Mouse (Mus musculus) cerebellum, postnatal 14 days (tissue): ENCODE results near the gene Khdc4.

Source experiments
- DNase-seq, 2 experiments: peaks; one replicate each; pipeline ENCODE4 v3.0.0; 2021; ENCODE audit warnings: mixed read lengths in 2 of 2

Khdc4 gene

GRCm38 (mm10) chr3:88684980-88685941 lies at the start of gene Khdc4:
Gene Khdc4, plus strand, starts transcription at chr3:88685803.
- peak; percentile 96 for DNase-seq

DNA sequence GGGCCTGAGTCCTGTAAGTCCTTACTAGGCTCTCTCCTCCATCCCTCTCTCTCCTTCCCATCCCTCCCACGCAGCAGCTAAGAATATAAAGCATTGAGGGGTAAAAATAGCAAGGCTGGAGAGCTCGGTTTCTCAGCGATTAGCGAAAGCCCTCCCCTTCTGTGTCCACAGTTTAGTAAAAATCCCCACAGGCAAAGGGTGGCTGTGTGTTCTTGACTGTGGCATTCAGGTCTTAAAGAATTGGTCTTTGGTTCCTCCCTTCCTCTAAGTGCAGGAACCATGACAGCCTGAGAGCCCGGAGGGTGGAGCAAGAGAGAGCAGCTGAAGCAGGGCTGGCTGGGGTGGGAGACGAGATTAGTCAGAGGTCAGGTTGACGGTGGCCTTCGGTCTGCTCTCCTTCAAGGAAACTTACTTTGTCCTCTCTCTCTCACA lies 49.0 kb upstream of the Khdc4 start:
- DNase-seq = no peak

DNA sequence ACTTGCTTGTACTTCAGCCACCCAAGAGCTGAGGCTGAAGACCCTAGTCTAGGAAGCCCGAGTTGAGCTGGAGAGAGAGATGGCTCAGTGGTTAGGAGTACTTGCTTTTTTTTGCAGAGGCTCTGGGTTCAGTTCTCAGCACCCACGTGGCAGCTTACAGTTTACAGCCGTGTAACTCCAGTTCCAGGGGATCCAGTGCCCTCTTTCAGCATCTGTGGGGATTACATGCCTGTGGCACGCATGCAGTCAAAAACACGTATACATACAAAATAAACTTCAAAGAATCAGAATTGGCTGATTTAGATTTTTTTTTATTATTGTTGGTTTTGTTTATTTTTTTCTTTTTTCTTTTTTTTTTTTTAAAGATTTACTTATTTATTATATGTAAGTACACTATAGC lies 48.5 kb upstream of the Khdc4 start:
- no peak for DNase-seq

- no peak for DNase-seq
Observed at GRCm38 (mm10) chr3:88639239-88639638, 46.4 kb upstream of the Khdc4 start.

DNA sequence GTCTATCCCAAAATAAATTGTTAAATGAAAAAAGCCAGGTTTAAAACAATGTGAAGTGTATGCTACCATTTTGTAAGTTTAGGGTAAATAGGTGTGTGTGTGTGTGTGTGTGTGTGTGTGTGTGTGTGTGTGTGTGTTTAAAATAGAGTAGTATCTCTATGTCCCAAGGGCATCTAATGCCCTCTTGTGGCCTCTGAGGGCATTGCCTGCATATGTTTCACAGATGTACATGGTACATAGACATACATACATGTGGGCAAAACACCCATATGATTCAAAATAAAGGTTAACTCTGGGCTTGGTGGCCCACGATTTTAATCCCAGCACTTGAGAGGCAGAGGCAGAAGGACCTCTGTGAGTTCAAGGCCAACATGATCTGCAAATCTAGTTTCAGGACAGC lies 44.9 kb upstream of the Khdc4 start:
- peak; percentile 78 to 87 for DNase-seq

- DNase-seq = no peak
Observed at GRCm38 (mm10) chr3:88643078-88643477, 42.5 kb upstream of the Khdc4 start.

- DNase-seq = no peak
Observed at GRCm38 (mm10) chr3:88645937-88646336, 39.7 kb upstream of the Khdc4 start.

- no peak for DNase-seq
Observed at GRCm38 (mm10) chr3:88646426-88646995, 39.1 kb upstream of the Khdc4 start.

- no peak for DNase-seq
Observed at GRCm38 (mm10) chr3:88647076-88647475, 38.5 kb upstream of the Khdc4 start.

- no peak for DNase-seq
Observed at GRCm38 (mm10) chr3:88647779-88648413, 37.7 kb upstream of the Khdc4 start.

DNA sequence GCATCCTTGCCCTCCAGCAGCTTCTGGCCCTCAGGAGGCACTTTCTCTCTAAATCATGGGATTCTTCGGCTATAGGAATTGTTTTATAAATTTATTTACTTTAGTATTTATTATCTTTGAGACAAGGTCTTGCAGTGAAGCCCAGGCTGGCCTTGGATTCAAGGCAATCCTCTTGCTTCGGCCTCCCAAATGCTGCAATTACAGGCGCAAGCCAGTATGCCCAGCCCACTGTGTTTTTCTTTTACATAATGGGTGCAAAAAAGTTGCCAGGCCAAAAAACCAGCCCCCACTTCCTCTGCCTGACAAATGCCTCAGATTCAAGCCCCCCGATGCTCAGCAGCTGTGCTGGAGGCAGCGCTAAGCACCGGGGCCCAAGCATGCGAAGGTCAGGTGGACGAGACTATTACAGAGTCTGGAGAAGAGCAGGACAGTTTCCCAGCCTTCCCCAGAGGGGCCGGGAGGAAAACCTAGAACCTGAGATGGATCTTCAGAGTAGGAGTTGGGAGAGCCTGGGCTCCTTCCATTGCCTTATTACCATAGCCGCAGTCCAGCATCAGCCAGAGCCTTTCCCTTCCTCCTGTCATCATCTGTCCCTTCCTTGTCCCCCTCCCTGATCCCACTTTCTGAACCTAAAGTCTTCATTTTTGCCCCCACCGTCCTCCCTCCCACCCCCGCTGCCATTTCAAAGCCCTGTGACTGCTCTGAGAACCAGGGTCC lies 37.0 kb upstream of the Khdc4 start:
- DNase-seq = no peak

DNA sequence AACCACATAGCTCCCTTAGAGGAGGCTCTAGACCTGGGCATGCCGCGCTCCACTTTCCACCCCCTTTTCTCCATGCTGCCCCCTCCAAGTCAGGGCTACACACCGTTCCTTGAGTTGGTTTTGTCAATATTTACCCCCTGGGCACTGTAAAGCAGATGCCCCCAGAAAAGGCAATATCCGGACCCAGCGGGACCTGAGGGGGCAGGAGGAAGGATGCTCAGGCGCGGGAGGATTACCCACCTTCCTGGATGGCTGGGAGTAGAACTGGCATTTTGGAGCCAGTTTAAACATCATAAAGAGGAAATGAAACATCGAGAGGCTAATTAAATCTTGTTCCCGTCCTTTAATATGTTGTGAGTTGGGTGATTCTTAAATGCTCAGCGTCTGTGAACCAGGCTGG lies 36.4 kb upstream of the Khdc4 start:
- DNase-seq = no peak

DNA sequence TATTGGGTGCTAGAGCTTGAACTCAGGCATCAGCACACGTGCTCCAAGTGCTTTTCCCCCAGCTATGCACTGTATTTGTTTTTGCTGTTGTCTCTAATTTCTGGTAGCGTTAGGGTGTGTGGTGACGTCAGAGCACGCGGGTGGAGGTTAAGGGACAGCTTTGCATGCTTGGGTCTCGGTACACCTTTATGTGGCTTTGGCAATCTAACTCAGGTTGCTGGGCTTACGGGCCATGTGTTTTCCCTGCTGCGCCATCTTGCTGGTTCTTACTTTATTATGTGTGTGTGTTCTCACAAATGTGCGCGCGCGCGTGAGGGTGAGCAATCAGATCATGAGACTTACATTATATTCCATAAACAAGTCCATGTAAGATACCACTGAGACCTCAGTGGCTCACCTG lies 35.6 kb upstream of the Khdc4 start:
- DNase-seq = no peak

DNA sequence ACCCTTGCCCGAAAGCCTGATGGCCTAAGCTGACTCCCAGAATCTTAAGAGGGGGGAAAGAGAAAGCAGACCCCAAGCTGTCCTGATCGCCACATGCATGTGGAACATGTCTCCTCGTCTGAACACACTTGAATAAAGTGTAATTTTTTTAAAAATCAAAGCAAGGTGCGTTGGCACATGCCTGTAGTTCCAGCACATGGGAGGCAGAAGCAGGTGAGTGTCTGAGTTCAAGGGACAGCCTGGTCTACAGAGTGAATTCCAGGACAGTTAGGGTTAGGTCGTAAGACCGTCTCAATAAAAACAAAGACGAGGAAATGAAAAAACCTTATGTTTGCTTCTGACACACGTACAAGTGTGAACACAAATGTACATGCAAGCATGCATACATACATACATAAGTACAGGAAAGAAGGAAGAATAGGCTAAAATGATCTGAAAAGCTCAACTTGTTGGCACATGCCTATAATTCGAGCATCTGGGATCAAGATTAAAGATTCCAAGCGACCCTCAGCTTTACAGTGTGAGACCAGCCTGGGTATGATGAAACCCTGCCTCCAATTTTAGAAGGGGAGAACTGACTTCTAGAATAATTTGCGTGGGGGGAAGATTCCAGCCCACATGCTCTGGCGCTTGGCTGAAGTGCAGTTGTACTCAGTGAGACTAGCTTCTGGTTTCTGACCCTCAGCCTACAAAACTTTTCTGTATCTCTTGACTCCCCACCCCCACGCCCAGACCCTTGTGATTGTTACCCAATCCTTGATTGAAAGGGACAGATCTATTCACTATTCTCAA lies 34.7 kb upstream of the Khdc4 start:
- DNase-seq = no peak

- DNase-seq = no peak
Observed at GRCm38 (mm10) chr3:88651669-88652618, 33.7 kb upstream of the Khdc4 start.

- no peak for DNase-seq
Observed at GRCm38 (mm10) chr3:88652846-88653515, 32.6 kb upstream of the Khdc4 start, which contains the start of gene Rxfp4. Gene Rxfp4, minus strand, starts transcription at chr3:88653142.

- DNase-seq = no peak
Observed at GRCm38 (mm10) chr3:88653516-88654370, 31.9 kb upstream of the Khdc4 start.

GRCm38 (mm10) chr3:88654621-88655020 lies 31.0 kb upstream of the Khdc4 start:
- DNase-seq = no peak

DNA sequence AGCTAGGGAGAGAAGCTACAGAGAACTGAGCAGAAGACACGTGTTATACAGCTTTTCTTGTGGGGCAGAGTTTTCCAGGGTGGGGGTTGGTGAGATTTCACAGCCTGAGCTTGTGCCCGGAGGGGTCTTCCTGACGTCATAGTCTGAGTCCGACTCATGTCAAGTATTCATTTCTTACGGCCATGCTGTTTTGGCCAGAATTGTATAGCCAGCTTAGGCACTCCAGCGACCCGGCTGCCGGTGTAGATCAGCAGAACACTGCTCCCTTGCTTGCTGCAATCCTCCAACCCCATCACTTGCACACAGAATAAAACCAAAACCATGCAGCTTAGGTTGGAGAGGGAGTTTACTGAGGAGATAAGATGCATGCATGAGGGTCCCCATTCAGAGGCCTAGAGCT lies 30.0 kb upstream of the Khdc4 start:
- no peak for DNase-seq
